Mouse (Mus musculus): ENCODE data around the gene 1700023F06Rik.

GRCm38 (mm10) chr11:103197340-103197739 is 11.0 kb downstream of the 1700023F06Rik start:
- no peak for TF ChIP-seq CTCF (IDR thresholded peaks at IDR 0.05; ENCODE audit: insufficient read depth, low read length)
- TF ChIP-seq POLR2A (IDR thresholded peaks at IDR 0.05; ENCODE audit: borderline replicate concordance, extremely low read depth, low read depth, low read length) = no peak

All from lung, adult 2 months (tissue).